Mouse (Mus musculus): ENCODE results near the gene Fgfr2. TPM values are rescaled to one million over a fixed set of nuclear protein-coding genes. Genes with fewer than 3 reads are reported as not detected.

The Fgfr2 gene
- total RNA-seq, 2 experiments from 2014 or later, result 56.7 to 61.5 TPM

GRCm38 (mm10) chr7:130914693-130915363 lies 2208.3 kb downstream of the Fgfr2 start:
- DNase-seq (ENCODE audit: low spot score in 2 of 2), result peak in 1 of 2 experiments; percentile 77

- DNase-seq (ENCODE audit: low spot score in 2 of 2), result no peak
Measured at GRCm38 (mm10) chr7:130910841-130911240, 2212.3 kb downstream of the Fgfr2 start.

- no peak for DNase-seq (ENCODE audit: low spot score in 2 of 2)
Measured at GRCm38 (mm10) chr7:130904571-130905365, 2218.4 kb downstream of the Fgfr2 start.

GRCm38 (mm10) chr7:130903505-130904074 lies 2219.6 kb downstream of the Fgfr2 start:
- DNase-seq (ENCODE audit: low spot score in 2 of 2), result peak in 1 of 2 experiments; percentile 46

- DNase-seq (ENCODE audit: low spot score in 2 of 2), result no peak
Measured at GRCm38 (mm10) chr7:130902929-130903328, 2220.2 kb downstream of the Fgfr2 start.

- DNase-seq (ENCODE audit: low spot score in 2 of 2), result no peak
Measured at GRCm38 (mm10) chr7:130900233-130900848, 2222.8 kb downstream of the Fgfr2 start.

- DNase-seq (ENCODE audit: low spot score in 2 of 2), result no peak
Measured at GRCm38 (mm10) chr7:130898373-130898772, 2224.8 kb downstream of the Fgfr2 start.

- no peak for DNase-seq (ENCODE audit: low spot score in 2 of 2)
Measured at GRCm38 (mm10) chr7:130897201-130897600, 2225.9 kb downstream of the Fgfr2 start.

- no peak for DNase-seq (ENCODE audit: low spot score in 2 of 2)
Measured at GRCm38 (mm10) chr7:130896064-130896463, 2227.1 kb downstream of the Fgfr2 start.

- no peak for DNase-seq (ENCODE audit: low spot score in 2 of 2)
Measured at GRCm38 (mm10) chr7:130895618-130895945, 2227.6 kb downstream of the Fgfr2 start.

- DNase-seq (ENCODE audit: low spot score in 2 of 2), result no peak
Measured at GRCm38 (mm10) chr7:130894931-130895617, 2228.1 kb downstream of the Fgfr2 start.

- DNase-seq (ENCODE audit: low spot score in 2 of 2), result peak; percentile 50 to 88
Measured at GRCm38 (mm10) chr7:130892973-130893372, 2230.2 kb downstream of the Fgfr2 start.

- no peak for DNase-seq (ENCODE audit: low spot score in 2 of 2)
Measured at GRCm38 (mm10) chr7:130890871-130891270, 2232.3 kb downstream of the Fgfr2 start.

- peak in 1 of 2 experiments; percentile 52 for DNase-seq (ENCODE audit: low spot score in 2 of 2)
Measured at GRCm38 (mm10) chr7:130887946-130888345, 2235.2 kb downstream of the Fgfr2 start.

- DNase-seq (ENCODE audit: low spot score in 2 of 2), result no peak
Measured at GRCm38 (mm10) chr7:130886246-130886645, 2236.9 kb downstream of the Fgfr2 start.

GRCm38 (mm10) chr7:130884161-130884560 lies 2239.0 kb downstream of the Fgfr2 start:
- DNase-seq (ENCODE audit: low spot score in 2 of 2), result no peak

- DNase-seq (ENCODE audit: low spot score in 2 of 2), result no peak
Measured at GRCm38 (mm10) chr7:130867256-130867655, 2255.9 kb downstream of the Fgfr2 start.

- DNase-seq (ENCODE audit: low spot score in 2 of 2), result no peak
Measured at GRCm38 (mm10) chr7:130866640-130867039, 2256.5 kb downstream of the Fgfr2 start.

- peak; percentile 99 for DNase-seq (ENCODE audit: low spot score in 2 of 2)
Measured at GRCm38 (mm10) chr7:130865613-130866591, 2257.2 kb downstream of the Fgfr2 start, which contains the start of gene Plekha1. TSS of gene Plekha1 (plus strand) at chr7:130865756.

- DNase-seq (ENCODE audit: low spot score in 2 of 2), result no peak
Measured at GRCm38 (mm10) chr7:130864711-130865110, 2258.4 kb downstream of the Fgfr2 start.

Measured in layer of hippocampus, adult 18-20 months (tissue).